Mouse (Mus musculus) neural tube, embryonic 12.5 days (tissue): ENCODE results near the gene Tesk2. TPM values are rescaled to one million over a fixed set of nuclear protein-coding genes. Genes with fewer than 3 reads are reported as not detected.
A peak's percentile ranks its signal among the peaks of the same experiment; 100 is the strongest.

ENCODE experiments used
- ATAC-seq: fragments of 200-750 bp; cut with Nextera tagmentation; 2 replicates; pipeline ENCODE4 v1.8.0; 2017; ENCODE audit warnings: low read depth, mild to moderate bottlenecking, moderate TSS enrichment, moderate library complexity; ENCODE audit not compliant: low FRiP score
- H3K27ac ChIP-seq: fragments of 300-500 bp; sonication (generic); 2 replicates; pipeline ENCODE4 v1.5.1; 2016
- H3K27me3 ChIP-seq: fragments of 300-500 bp; sonication (generic); replicated peaks from 2 replicates; pipeline ENCODE4 v1.6.1; 2016; ENCODE audit warnings: mild to moderate bottlenecking
- H3K36me3 ChIP-seq: fragments of 300-500 bp; sonication (generic); 2 replicates; pipeline ENCODE4 v1.6.1; 2016; ENCODE audit warnings: mild to moderate bottlenecking
- H3K4me1 ChIP-seq: fragments of 300-500 bp; sonication (generic); 2 replicates; pipeline ENCODE4 v1.6.1; 2016
- H3K4me2 ChIP-seq: fragments of 300-500 bp; sonication (generic); replicated peaks from 2 replicates; pipeline ENCODE4 v1.6.1; 2016; ENCODE audit warnings: mild to moderate bottlenecking
- H3K4me3 ChIP-seq: fragments of 300-500 bp; sonication (generic); 2 replicates; pipeline ENCODE4 v1.5.1; 2016
- H3K9ac ChIP-seq: fragments of 300-500 bp; sonication (generic); 2 replicates; pipeline ENCODE4 v1.6.1; 2016; ENCODE audit warnings: mild to moderate bottlenecking
- H3K9me3 ChIP-seq: fragments of 300-500 bp; sonication (generic); 2 replicates; pipeline ENCODE4 v1.6.1; 2016; ENCODE audit warnings: mild to moderate bottlenecking
- WGBS: fragments of 180-500 bp; shearing (Covaris S2); methylation state at CpG from one replicate; pipeline ENCODE4 v1.1.7; 2016; 5-methylcytosine and 5-hydroxymethylcytosine counted together
- polyA plus RNA-seq: library from polyadenylated mRNA; unstranded; fragments of >200 nt; fragmentation: Nextera tagmentation; extraction: Ambion mirVana; gene quantifications from 2 replicates; pipeline ENCODE4 v1.2.1, GENCODE M21; 2016

Tesk2 gene
- polyA plus RNA-seq, 1 experiment from 2014 or later: 6.5 TPM

- Histone ChIP-seq H3K4me1 (peaks cover 2% of the 10 kb centered on the region; the same call in 1 of the 2 replicates), H3K4me3 (no peak overlapping the region), H3K27me3 (no peaks in the 10 kb centered on the region), H3K9ac (no peak overlapping the region), H3K4me2 (no peak overlapping the region), H3K27ac (no peak overlapping the region), H3K36me3 (peaks cover 60% of the 10 kb centered on the region), H3K9me3 (no peaks in the 10 kb centered on the region)
- ATAC-seq: no peak
- WGBS: 94% methylated on average over 2 of the region's 2 CpGs
Measured at GRCm38 (mm10) chr4:116692146-116692545, 28.6 kb upstream of the Tesk2 start.

GRCm38 (mm10) chr4:116693785-116694184 is 27.0 kb upstream of the Tesk2 start:
- Histone ChIP-seq H3K27me3 (no peaks in the 10 kb centered on the region), H3K36me3 (peaks cover 58% of the 10 kb centered on the region), H3K9ac (no peak overlapping the region), H3K4me1 (no peaks in the 10 kb centered on the region), H3K4me2 (no peak overlapping the region), H3K27ac (no peak overlapping the region), H3K9me3 (no peaks in the 10 kb centered on the region), H3K4me3 (no peak overlapping the region)
- WGBS: 79% methylated on average over 2 of the region's 2 CpGs
- ATAC-seq: no peak

DNA sequence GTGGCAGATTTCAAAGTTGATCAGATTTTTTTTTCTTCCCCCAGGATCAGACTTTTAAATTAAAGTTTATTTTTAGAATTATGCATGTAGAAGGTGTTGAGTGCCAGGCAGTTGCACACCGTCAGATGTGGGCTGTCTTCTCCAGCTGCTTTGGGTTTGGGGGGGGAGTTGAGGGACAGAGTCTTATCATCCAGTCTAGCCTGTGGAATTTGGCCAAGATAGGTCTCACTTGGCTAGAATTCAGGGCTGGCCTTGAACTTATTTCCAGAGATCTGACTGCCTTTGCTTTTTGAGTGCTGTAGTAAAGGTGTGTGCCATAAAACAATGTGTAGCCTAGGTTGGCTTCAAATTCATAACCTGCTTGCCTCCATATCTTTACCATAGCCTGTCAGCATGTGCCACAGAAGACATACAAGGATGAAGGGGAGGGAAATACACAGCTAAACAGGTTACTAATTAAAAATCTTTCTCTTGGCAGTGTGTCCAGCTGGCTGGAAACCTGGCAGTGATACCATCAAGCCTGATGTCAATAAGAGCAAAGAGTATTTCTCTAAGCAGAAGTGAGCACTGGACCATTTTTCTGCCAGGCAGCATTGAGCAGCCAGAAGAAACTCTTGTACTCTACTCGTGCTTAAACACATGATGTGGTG is 21.9 kb upstream of the Tesk2 start:
- H3K4me2 ChIP-seq: no peak overlapping the region
- no peak overlapping the region for H3K27ac ChIP-seq
- H3K36me3 ChIP-seq: peaks cover 49% of the 10 kb centered on the region
- WGBS: 92% methylated on average over 2 of the region's 2 CpGs
- H3K9ac ChIP-seq: no peak overlapping the region
- no peak overlapping the region for H3K4me3 ChIP-seq
- no peaks in the 10 kb centered on the region for H3K9me3 ChIP-seq
- H3K27me3 ChIP-seq: no peaks in the 10 kb centered on the region
- no peak for ATAC-seq
- no peaks in the 10 kb centered on the region for H3K4me1 ChIP-seq

DNA sequence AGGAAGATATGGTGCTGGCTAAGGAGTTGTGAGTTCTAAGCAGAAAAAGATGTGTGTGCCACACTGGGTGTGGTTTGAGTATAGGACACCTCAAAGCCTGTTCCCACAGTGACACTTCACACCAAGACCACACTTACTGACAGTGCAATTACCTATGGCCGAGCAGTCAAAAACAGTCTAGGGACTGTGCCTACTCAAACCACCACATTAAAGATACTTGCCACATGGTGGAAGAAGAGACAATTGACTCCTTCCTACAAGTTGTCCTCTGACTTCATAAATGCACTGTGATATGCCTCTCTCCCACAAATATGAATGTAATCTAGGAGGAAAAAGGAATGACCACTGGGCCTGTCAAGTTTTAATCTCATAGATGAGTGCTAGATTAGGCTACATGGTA is 19.8 kb upstream of the Tesk2 start:
- ATAC-seq: no peak
- H3K4me1 ChIP-seq: no peaks in the 10 kb centered on the region
- no peaks in the 10 kb centered on the region for H3K27me3 ChIP-seq
- no peak overlapping the region for H3K9ac ChIP-seq
- H3K9me3 ChIP-seq: no peaks in the 10 kb centered on the region
- H3K27ac ChIP-seq: no peak overlapping the region
- H3K4me3 ChIP-seq: no peak overlapping the region
- WGBS: 78% methylated on average over 1 of the region's 1 CpGs
- no peak overlapping the region for H3K4me2 ChIP-seq
- peaks cover 36% of the 10 kb centered on the region; the same call in 1 of the 2 replicates for H3K36me3 ChIP-seq

DNA sequence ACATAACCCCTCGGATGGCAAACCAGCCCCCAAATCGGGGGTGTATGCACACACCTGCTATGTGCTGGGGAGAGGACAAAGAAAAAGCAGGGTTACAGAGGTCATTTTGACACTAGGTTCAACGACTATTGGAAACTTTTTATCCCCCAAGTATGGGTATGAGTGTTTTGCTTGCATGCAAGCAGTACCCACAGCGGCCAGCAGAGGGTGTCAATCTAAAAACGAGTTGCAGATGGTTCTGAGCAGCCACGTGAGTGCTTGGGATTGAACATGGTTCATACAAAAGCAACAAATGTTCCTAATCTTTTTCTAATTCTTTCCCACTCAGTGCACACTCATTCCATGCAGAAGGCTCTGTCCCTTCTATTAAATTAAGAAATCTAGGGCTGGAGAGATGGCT is 16.9 kb upstream of the Tesk2 start:
- Histone ChIP-seq H3K9ac (no peak overlapping the region), H3K4me3 (no peak overlapping the region), H3K4me1 (peaks cover 6% of the 10 kb centered on the region), H3K27ac (no peak overlapping the region), H3K4me2 (no peak overlapping the region), H3K36me3 (peaks cover 27% of the 10 kb centered on the region; the same call in 1 of the 2 replicates), H3K9me3 (no peaks in the 10 kb centered on the region), H3K27me3 (no peaks in the 10 kb centered on the region)
- 39% methylated on average over 6 of the region's 6 CpGs for WGBS
- ATAC-seq: no peak

GRCm38 (mm10) chr4:116707666-116708065 is 13.1 kb upstream of the Tesk2 start:
- Histone ChIP-seq H3K36me3 (peaks cover 11% of the 10 kb centered on the region; the same call in 1 of the 2 replicates), H3K4me2 (peak overlapping the region; percentile 82), H3K4me3 (peak overlapping the region; percentile 56), H3K9me3 (no peaks in the 10 kb centered on the region), H3K27ac (no peak overlapping the region), H3K27me3 (no peaks in the 10 kb centered on the region), H3K9ac (peak overlapping the region; percentile 48), H3K4me1 (peaks cover 7% of the 10 kb centered on the region)
- 19% methylated on average over 9 of the region's 9 CpGs for WGBS
- ATAC-seq: 0 out of 2 replicates have a peak, but pooled peaks have one; percentile 10

- Histone ChIP-seq H3K9ac (peak within 1 kb of the TSS; percentile 57), H3K27me3 (no peaks in the 10 kb centered on the region), H3K36me3 (peaks cover 10% of the 10 kb centered on the region; the same call in 1 of the 2 replicates), H3K4me1 (peaks cover 7% of the 10 kb centered on the region), H3K9me3 (no peaks in the 10 kb centered on the region), H3K4me2 (peak within 1 kb of the TSS; percentile 82), H3K27ac (no peak within 1 kb of the TSS), H3K4me3 (peak within 1 kb of the TSS; percentile 56)
- ATAC-seq: peak; percentile 99
- WGBS: under 1% methylated on average over 29 of the region's 29 CpGs
Measured at GRCm38 (mm10) chr4:116708201-116708764, 12.5 kb upstream of the Tesk2 start, which contains the start of the genes Mmachc and Ccdc163. TSS of gene Mmachc (minus strand) at chr4:116708406. TSS of gene Ccdc163 (plus strand) at chr4:116708509.

GRCm38 (mm10) chr4:116708791-116709390 is 11.9 kb upstream of the Tesk2 start:
- ATAC-seq: 0 out of 2 replicates have a peak, but pooled peaks have one; percentile 17
- H3K36me3 ChIP-seq: peaks cover 4% of the 10 kb centered on the region; the same call in 1 of the 2 replicates
- H3K9ac ChIP-seq: peak overlapping the region; percentile 57
- 5% methylated on average over 9 of the region's 9 CpGs for WGBS
- no peaks in the 10 kb centered on the region for H3K27me3 ChIP-seq
- no peaks in the 10 kb centered on the region for H3K9me3 ChIP-seq
- peak overlapping the region; percentile 82 for H3K4me2 ChIP-seq
- H3K27ac ChIP-seq: no peak overlapping the region
- H3K4me3 ChIP-seq: peak overlapping the region; percentile 43
- peaks cover 7% of the 10 kb centered on the region for H3K4me1 ChIP-seq

- no peak for ATAC-seq
- H3K27me3 ChIP-seq: no peaks in the 10 kb centered on the region
- H3K9me3 ChIP-seq: no peaks in the 10 kb centered on the region
- 95% methylated on average over 2 of the region's 2 CpGs for WGBS
- H3K9ac ChIP-seq: no peak overlapping the region
- no peak overlapping the region for H3K4me3 ChIP-seq
- no peak overlapping the region for H3K4me2 ChIP-seq
- no peak overlapping the region for H3K27ac ChIP-seq
- H3K36me3 ChIP-seq: peaks cover 4% of the 10 kb centered on the region; the same call in 1 of the 2 replicates
- H3K4me1 ChIP-seq: peaks cover 7% of the 10 kb centered on the region
Measured at GRCm38 (mm10) chr4:116710154-116710553, 10.6 kb upstream of the Tesk2 start.

DNA sequence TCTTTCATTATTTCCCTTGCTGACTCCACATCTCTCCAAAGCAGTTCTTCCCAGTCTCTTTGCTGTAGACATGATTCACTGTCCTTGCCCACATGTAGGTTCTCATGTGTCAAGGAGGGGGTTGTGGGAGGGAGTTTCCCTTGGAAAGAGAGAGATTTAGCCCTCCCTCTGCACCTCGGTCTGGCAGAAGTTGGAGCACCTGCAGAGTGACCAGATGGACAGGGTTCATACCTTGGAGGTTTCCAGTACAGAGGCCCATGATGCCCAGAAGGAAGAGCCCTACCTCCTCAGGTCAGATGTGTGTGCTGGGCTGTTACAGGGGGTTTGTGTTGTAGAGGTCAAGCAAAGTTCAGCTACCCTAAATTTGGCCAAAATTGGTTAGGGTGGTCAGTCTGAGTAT is 8.2 kb upstream of the Tesk2 start:
- Histone ChIP-seq H3K4me3 (no peak overlapping the region), H3K4me1 (peaks cover 5% of the 10 kb centered on the region), H3K9me3 (no peaks in the 10 kb centered on the region), H3K27ac (no peak overlapping the region), H3K4me2 (no peak overlapping the region), H3K36me3 (peaks cover 14% of the 10 kb centered on the region; the same call in 1 of the 2 replicates), H3K9ac (no peak overlapping the region), H3K27me3 (no peaks in the 10 kb centered on the region)
- ATAC-seq: no peak
- 96% methylated on average over 1 of the region's 1 CpGs for WGBS

GRCm38 (mm10) chr4:116719396-116719795 is 1.4 kb upstream of the Tesk2 start:
- 27% methylated on average over 3 of the region's 3 CpGs for WGBS

DNA sequence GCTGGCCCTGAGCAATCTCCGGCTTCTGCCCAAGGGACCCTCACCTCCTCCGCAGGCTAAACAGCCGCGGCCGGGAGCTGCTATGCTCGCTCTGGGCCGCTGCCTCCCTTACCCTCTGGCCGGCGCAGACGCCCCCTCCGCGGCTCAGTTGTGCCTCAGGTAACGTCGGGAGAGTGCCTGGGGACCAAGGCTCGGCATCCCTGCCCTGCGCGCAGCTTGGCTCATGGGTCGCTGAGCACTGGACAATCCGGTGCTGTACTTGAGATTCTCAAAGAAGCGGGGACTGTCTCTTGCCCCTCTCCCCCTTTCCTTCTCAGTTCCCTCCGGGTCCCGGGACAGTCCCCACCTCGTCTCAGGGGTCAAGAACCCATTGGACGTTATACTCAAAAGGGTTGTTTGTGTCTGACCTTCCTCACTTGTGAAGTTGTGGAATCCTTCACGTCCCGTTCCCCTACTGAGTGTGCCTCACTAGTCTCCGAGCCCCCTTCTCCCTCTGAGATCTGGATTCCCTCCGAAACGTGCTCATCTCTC is 415 bp downstream of the Tesk2 start:
- ATAC-seq: peak; percentile 10; the same call in 1 of the 2 replicates
- Histone ChIP-seq H3K27ac (peak overlapping the region; percentile 29; the same call in 1 of the 2 replicates), H3K4me1 (peaks cover 7% of the 10 kb centered on the region; the same call in 1 of the 2 replicates), H3K27me3 (no peaks in the 10 kb centered on the region), H3K4me3 (peak overlapping the region; percentile 65), H3K9me3 (no peaks in the 10 kb centered on the region), H3K9ac (peak overlapping the region; percentile 70), H3K36me3 (no peaks in the 10 kb centered on the region), H3K4me2 (peak overlapping the region; percentile 74)
- under 1% methylated on average over 29 of the region's 29 CpGs for WGBS

More at GRCm38 (mm10) chr4:116719396-116719795, 1.4 kb upstream of the Tesk2 start:
- Histone ChIP-seq H3K27me3 (no peaks in the 10 kb centered on the region), H3K4me3 (no peak overlapping the region), H3K9ac (no peak overlapping the region), H3K9me3 (no peaks in the 10 kb centered on the region), H3K4me1 (peaks cover 7% of the 10 kb centered on the region; the same call in 1 of the 2 replicates), H3K36me3 (peaks cover 14% of the 10 kb centered on the region; the same call in 1 of the 2 replicates), H3K4me2 (no peak overlapping the region), H3K27ac (no peak overlapping the region)
- no peak for ATAC-seq
